Mouse (Mus musculus) thymus, adult 2 months (tissue): ENCODE measurements around the gene Rbfox3. TPM values are rescaled to one million over a fixed set of nuclear protein-coding genes. Genes with fewer than 3 reads are reported as not detected.

Experiments used
- DNase-seq: peaks from one replicate; pipeline ENCODE4 v3.0.0; 2021
- H3K27ac ChIP-seq: fragments of 200-500 bp; 2 replicates; pipeline ENCODE4 v1.5.1; 2012; ENCODE audit warnings: low read length, control low read depth; ENCODE audit not compliant: control insufficient read depth, insufficient read depth
- H3K27me3 ChIP-seq: fragments of 200-500 bp; 2 replicates; pipeline ENCODE4 v1.6.1; 2012; ENCODE audit warnings: mild to moderate bottlenecking, low read length, moderate library complexity, mixed read lengths; ENCODE audit not compliant: control insufficient read depth, insufficient read depth
- H3K36me3 ChIP-seq: fragments of 200-500 bp; 2 replicates; pipeline ENCODE4 v1.6.1; 2012; ENCODE audit warnings: mild to moderate bottlenecking, low read length, moderate library complexity; ENCODE audit not compliant: control insufficient read depth, insufficient read depth
- H3K4me1 ChIP-seq: fragments of 200-500 bp; replicated peaks from 2 replicates; pipeline ENCODE4 v1.6.1; 2012; ENCODE audit warnings: low read length; ENCODE audit not compliant: control insufficient read depth, insufficient read depth
- H3K4me3 ChIP-seq: fragments of 200-500 bp; 2 replicates; pipeline ENCODE4 v1.5.1; 2012; ENCODE audit warnings: mild to moderate bottlenecking, low read length, control low read depth, moderate library complexity; ENCODE audit not compliant: control insufficient read depth, insufficient read depth
- CTCF ChIP-seq: fragments of 200-500 bp; IDR thresholded peaks from 2 replicates; pipeline ENCODE4 v1.5.1; 2012; ENCODE audit warnings: mild to moderate bottlenecking, control low read depth, low read length, moderate library complexity, borderline replicate concordance; ENCODE audit not compliant: control insufficient read depth, poor library complexity, insufficient read depth; ENCODE audit errors: extremely low read depth
- POLR2A ChIP-seq: fragments of 200-500 bp; IDR thresholded peaks from 2 replicates; pipeline ENCODE4 v1.6.1; 2012; ENCODE audit warnings: mild to moderate bottlenecking, low read length, control low read depth, moderate library complexity; ENCODE audit not compliant: control insufficient read depth, poor library complexity, insufficient read depth; ENCODE audit errors: extremely low read depth
- whole genome bisulfite sequencing: fragments of 180-500 bp; shearing (Covaris S2); methylation state at CpG from one replicate; pipeline ENCODE4 v1.1.7; 2018; 5-methylcytosine and 5-hydroxymethylcytosine counted together
- polyA plus RNA-seq: library from polyadenylated mRNA; depleted of rRNA; stranded (reverse); fragments of >200 nt; gene quantifications from 2 replicates; pipeline ENCODE4 v1.2.3, GENCODE M21; 2012

The Rbfox3 gene
- polyA plus RNA-seq, 1 experiment, result 0.50 TPM

DNA sequence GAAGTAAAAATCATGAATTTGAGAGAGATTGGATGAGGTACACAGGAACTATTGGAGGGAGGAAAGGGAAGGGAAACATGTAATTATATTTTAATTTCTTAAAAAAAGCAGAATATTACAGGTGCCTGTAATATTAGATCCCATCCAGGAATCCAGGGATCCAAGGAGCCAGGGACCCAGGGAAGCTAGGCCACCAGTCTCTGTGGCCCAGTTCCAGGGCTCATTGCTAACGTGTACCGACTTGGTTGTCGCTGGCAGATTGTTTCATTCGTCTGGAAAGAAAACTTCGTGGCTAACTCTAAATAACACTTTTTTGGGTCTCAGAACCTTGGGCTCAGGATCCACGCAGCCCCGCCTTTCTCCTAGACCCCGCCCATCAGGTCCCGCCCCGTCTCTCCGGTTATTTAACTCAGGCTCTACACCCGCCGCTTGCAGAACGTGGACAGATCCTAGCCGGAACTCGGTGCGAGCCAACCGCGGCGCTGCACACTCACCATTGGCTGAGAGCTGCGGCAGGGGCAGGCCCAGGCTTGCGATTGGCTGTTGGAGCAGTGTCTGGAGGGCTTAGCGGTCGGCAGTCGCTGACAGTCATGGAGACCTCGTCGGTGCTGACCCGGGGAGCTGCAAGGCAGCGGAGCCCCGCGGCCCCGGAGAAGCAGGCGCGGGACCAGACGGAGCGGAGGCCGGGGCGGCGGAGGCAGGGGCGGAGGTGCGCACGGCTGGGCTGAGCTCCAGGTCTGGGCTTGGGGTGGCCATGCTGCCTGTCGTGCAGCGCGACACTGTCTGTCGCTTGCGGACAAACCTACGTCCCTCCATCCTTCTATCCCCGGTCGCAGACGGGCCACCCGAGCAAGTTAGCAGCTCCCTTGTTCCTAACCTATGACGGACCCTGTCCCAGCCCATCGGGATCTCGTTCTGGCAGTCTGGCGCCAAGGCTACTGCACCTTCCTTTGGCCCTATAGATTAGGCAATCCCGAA, 434.7 kb downstream of the Rbfox3 start, which contains the start of gene Engase:
Gene Engase, plus strand, starts transcription at position 434 of the 978 bp plus-strand sequence.
- Histone ChIP-seq H3K27ac (no peak within 1 kb of the TSS), H3K36me3 (peaks cover 5% of the 10 kb centered on the region), H3K27me3 (no peaks in the 10 kb centered on the region), H3K4me3 (peak within 1 kb of the TSS; percentile 83), H3K4me1 (peaks cover 36% of the 10 kb centered on the region)
- WGBS, result 1% methylated on average over 57 of the region's 57 CpGs
- peak; percentile 93 for TF ChIP-seq POLR2A
- peak; percentile 58 for TF ChIP-seq CTCF
- DNase-seq, result peak; percentile 94

DNA sequence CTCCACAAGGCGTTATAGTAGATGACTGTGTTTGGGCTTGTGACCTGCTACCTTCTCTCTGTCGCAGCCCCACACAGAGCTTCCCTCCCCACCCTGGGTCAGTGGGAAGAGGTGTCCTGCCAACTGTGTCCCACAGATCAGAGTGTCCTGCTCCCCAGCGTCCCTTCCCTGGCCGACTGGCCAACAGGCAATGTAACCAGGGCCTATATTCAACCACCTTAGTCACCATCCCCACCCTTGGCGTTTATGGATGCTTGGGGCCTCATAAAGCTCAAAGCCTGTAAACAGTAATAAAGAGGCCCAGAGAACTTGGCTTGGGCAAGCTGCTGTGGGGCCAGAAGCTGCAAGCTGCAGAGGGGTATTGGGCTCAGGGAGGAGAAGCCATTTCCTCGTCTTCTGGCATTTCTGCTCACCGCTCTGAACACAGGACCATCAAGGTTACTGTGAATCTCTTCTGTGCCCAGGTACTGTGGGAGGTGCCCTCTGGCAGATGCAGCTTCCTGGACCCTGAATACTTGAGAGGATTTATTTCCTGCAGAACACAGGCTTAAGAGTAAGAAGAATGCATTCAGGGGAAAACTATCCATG, 435.8 kb downstream of the Rbfox3 start:
- DNase-seq, result no peak
- H3K36me3 ChIP-seq, result no peaks in the 10 kb centered on the region
- no peak overlapping the region for H3K4me3 ChIP-seq
- H3K27me3 ChIP-seq, result no peaks in the 10 kb centered on the region
- H3K27ac ChIP-seq, result no peak overlapping the region
- TF ChIP-seq CTCF (no peak), POLR2A (no peak)
- WGBS, result 95% methylated on average over 7 of the region's 7 CpGs
- H3K4me1 ChIP-seq, result peaks cover 46% of the 10 kb centered on the region

DNA sequence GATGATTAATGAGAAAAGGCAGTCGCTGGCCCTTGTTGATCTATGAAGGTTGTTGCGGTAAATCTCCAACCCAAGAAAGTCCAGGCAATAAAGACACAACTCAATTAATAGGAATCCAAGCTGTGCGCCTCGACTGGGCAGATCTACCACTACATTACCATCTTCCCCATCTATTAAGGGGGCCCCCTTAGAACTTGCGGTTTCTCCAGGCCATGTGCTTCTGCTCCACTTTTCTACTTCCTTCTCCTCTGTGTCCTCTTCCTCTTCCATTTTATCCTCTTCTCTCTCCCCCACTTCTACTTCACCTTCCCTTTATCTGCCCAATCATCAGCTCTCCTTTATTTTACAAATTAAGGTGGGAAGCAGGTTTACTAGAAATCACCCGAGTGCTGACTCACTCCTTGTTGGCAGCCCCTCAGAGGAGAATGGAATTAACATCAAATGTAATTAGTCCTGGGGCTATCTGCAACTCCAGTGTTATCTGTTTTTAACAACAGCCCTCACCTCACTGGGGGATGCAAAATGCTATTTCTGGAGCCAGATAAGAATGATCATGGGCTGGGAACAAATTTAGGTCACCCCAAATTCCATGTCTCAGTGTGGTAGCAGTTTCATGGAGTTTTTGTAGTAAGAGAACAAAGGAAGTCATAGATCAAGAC, 437.4 kb downstream of the Rbfox3 start:
- no peak for TF ChIP-seq CTCF
- no peak for TF ChIP-seq POLR2A
- H3K36me3 ChIP-seq, result no peaks in the 10 kb centered on the region
- no peaks in the 10 kb centered on the region for H3K27me3 ChIP-seq
- WGBS, result 52% methylated on average over 6 of the region's 6 CpGs
- no peak for DNase-seq
- H3K4me1 ChIP-seq, result peaks cover 60% of the 10 kb centered on the region
- H3K27ac ChIP-seq, result no peak overlapping the region
- H3K4me3 ChIP-seq, result no peak overlapping the region

- TF ChIP-seq CTCF, result no peak
- TF ChIP-seq POLR2A, result no peak
- peaks cover 62% of the 10 kb centered on the region for H3K4me1 ChIP-seq
- 81% methylated on average over 1 of the region's 1 CpGs for WGBS
- no peak overlapping the region for H3K4me3 ChIP-seq
- no peak for DNase-seq
- no peak overlapping the region for H3K27ac ChIP-seq
- no peaks in the 10 kb centered on the region for H3K36me3 ChIP-seq
- H3K27me3 ChIP-seq, result no peaks in the 10 kb centered on the region
These were observed 438.2 kb downstream of the Rbfox3 start for GRCm38 (mm10) chr11:118473161-118473560.

DNA sequence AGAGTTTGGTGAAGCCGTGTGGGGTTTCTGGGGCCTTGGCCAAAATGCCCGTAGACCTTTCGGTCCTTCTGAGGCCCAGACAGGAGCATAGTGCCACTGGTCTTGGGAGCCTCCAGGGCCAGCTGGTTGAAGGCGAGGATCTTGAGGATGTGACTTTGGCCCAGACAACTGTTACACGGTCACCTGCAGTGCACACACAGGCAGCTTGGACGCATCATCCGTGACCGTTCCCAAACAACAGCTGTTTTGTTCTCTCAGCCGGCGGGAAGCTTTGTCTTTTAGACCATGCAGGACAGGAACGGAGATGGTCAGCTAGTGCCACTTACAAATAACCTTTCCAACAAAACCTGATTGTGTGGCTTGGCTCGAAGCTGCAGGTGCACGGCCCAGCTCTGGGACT, 439.7 kb downstream of the Rbfox3 start:
- no peak overlapping the region for H3K4me3 ChIP-seq
- 89% methylated on average over 13 of the region's 13 CpGs for WGBS
- no peaks in the 10 kb centered on the region for H3K36me3 ChIP-seq
- no peaks in the 10 kb centered on the region for H3K27me3 ChIP-seq
- peaks cover 66% of the 10 kb centered on the region for H3K4me1 ChIP-seq
- DNase-seq, result peak; percentile 37
- TF ChIP-seq POLR2A (no peak), CTCF (no peak)
- peak overlapping the region; percentile 45 for H3K27ac ChIP-seq
